Mouse (Mus musculus) brown adipose tissue, adult 24 weeks (tissue): Measurements from ENCODE around the gene Gm27027. TPM values are rescaled to one million over a fixed set of nuclear protein-coding genes. Genes with fewer than 3 reads are reported as not detected.
A peak's percentile ranks its signal among the peaks of the same experiment; 100 is the strongest.

Experiments
- H3K27ac ChIP-seq: fragments of 200-500 bp; replicated peaks from 2 replicates; pipeline ENCODE4 v1.5.1; 2012; ENCODE audit warnings: low read depth, mild to moderate bottlenecking, low read length
- H3K4me1 ChIP-seq: fragments of 200-500 bp; 2 replicates; pipeline ENCODE4 v1.6.1; 2012; ENCODE audit warnings: low read length, mixed read lengths; ENCODE audit not compliant: control insufficient read depth, insufficient read depth, insufficient read length
- H3K4me3 ChIP-seq: fragments of 200-500 bp; 2 replicates; pipeline ENCODE4 v1.5.1; 2012; ENCODE audit warnings: low read depth, mild to moderate bottlenecking, low read length, moderate library complexity; ENCODE audit not compliant: insufficient read depth
- polyA plus RNA-seq: library from polyadenylated mRNA; stranded (reverse); fragments of >200 nt; gene quantifications from 2 replicates; pipeline ENCODE4 v1.2.4, GENCODE M21; 2012; ENCODE audit not compliant: missing spikeins, insufficient read depth, insufficient read length

Gene Gm27027
- polyA plus RNA-seq, 1 experiment: not detected

DNA sequence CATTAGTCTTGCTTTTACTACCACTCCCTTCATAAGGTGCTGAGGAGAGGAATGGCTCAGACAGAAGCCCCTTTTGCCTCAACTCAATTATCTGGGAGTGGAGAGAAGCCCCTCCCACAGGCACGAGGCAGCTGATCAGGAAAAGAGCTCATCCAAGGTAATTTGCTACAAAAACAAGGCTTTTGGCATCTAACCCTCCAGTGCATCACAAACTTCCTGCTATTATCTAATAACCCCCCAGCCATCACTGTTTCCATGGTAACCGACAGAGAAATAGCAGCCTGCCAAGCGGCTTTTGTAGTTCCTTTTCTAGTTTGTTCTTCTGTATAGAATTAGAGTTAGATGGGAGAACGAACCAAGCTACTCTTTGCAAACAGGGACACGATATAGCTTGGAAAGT, 3.9 kb downstream of the Gm27027 start:
- Histone ChIP-seq H3K27ac (no peak overlapping the region), H3K4me1 (peaks cover 2% of the 10 kb centered on the region; the same call in 1 of the 2 replicates), H3K4me3 (no peak overlapping the region)

DNA sequence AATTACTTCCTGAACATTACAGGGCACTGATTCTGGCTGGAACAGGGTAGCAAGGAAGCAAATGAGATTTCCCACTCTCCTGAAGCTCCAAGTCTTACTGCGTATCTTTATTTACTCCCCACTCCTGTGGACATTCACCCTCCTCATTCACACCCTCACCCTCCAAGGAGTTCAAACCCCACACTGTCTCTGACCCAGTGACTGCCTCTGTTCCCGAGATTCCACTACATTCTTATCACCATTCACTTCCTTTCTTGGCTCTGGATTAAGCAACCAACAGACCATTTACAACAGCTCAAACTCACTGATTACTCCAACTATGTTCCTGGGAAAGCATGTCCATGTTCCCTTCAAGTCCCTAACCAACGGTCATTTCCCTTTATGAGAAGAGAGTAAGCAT, 4.8 kb downstream of the Gm27027 start:
- Histone ChIP-seq H3K4me3 (no peak overlapping the region), H3K27ac (0 out of 2 replicates have a peak overlapping the region, but pooled peaks have one; percentile 38)

GRCm38 (mm10) chr2:93988440-93988839, 7.7 kb downstream of the Gm27027 start:
- Histone ChIP-seq H3K27ac (no peak overlapping the region), H3K4me3 (no peak overlapping the region), H3K4me1 (peaks cover 2% of the 10 kb centered on the region; the same call in 1 of the 2 replicates)

More for the DNA sequence above, 4.8 kb downstream of the Gm27027 start:
- peaks cover 2% of the 10 kb centered on the region; the same call in 1 of the 2 replicates for H3K4me1 ChIP-seq

DNA sequence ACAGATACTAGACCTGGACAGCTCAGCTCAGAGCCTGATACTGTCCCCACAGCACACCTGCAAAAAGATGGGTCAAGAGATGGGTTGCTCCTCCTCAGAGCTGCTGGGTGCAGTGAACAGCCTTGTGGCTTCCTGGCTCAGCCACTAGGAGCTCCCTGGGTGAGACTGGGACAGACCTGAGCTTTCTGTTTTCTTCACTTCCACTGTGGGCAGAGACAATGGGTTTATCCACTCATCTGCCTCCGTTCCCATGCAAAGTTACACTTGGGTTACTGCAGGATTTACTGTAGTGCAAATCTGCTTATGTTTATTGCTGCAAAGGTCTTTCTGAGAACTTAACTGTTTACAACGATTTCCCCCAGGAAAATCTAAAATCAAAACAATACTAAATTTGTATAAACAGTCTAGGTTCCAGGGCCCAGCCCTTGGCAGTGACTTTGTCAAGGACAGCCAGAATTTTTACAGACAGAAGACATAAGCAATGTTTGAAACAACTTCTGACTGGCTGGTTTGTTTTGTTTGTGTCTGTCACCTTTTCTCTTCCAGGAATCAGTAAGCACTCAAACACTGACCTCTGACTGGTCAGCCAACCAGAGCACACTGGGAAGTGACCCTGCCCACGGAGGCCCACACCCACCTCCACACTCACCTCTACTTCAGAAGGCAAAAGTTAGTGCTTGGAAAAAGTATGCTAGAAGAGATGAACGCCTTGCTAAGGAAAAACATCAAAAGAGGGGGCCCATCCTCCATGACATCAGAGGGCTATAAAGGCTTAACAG, 13.5 kb downstream of the Gm27027 start:
- H3K4me1 ChIP-seq: peaks cover 2% of the 10 kb centered on the region; the same call in 1 of the 2 replicates
- H3K4me3 ChIP-seq: no peak overlapping the region

GRCm38 (mm10) chr2:93979249-93980120, 16.7 kb downstream of the Gm27027 start:
- Histone ChIP-seq H3K4me3 (no peak overlapping the region), H3K4me1 (peaks cover 2% of the 10 kb centered on the region; the same call in 1 of the 2 replicates), H3K27ac (peak overlapping the region; percentile 2; the same call in 1 of the 2 replicates)

More for the DNA sequence above, 13.5 kb downstream of the Gm27027 start:
- H3K27ac ChIP-seq: no peak overlapping the region

- Histone ChIP-seq H3K4me1 (peaks cover 2% of the 10 kb centered on the region; the same call in 1 of the 2 replicates), H3K27ac (no peak overlapping the region)
Observed at GRCm38 (mm10) chr2:93976436-93977252, 19.5 kb downstream of the Gm27027 start.

GRCm38 (mm10) chr2:93975526-93976435, 20.4 kb downstream of the Gm27027 start:
- H3K27ac ChIP-seq: no peak overlapping the region
- peak overlapping the region; percentile 27 for H3K4me3 ChIP-seq

More at GRCm38 (mm10) chr2:93976436-93977252, 19.5 kb downstream of the Gm27027 start:
- H3K4me3 ChIP-seq: peak overlapping the region; percentile 27

DNA sequence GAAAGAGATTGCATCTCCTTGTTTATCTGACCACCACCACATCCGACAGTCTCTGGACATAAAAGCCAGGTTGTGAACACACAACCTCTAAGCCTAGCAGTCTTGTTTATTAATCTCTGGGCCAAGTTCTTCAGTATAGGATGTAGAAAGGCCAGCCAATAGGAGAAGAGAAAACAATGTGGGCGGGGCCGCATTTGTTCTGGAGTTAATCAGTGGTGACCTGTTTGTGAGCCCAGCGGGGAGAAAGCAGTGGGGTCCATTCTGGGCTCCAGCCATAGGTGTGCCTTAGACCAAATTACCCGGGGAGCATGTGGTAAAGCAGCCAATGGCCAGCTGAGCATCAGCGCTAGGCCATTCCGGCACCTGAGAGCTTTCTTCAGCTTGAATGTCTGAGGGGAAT, 21.1 kb downstream of the Gm27027 start:
- Histone ChIP-seq H3K4me1 (peaks cover 2% of the 10 kb centered on the region; the same call in 1 of the 2 replicates), H3K4me3 (no peak overlapping the region), H3K27ac (no peak overlapping the region)

More at GRCm38 (mm10) chr2:93975526-93976435, 20.4 kb downstream of the Gm27027 start:
- peaks cover 2% of the 10 kb centered on the region; the same call in 1 of the 2 replicates for H3K4me1 ChIP-seq

GRCm38 (mm10) chr2:93971647-93972046, 24.5 kb downstream of the Gm27027 start:
- Histone ChIP-seq H3K27ac (no peak overlapping the region), H3K4me3 (no peak overlapping the region), H3K4me1 (no peaks in the 10 kb centered on the region)

GRCm38 (mm10) chr2:93964494-93965160, 31.5 kb downstream of the Gm27027 start:
- H3K4me3 ChIP-seq: no peak overlapping the region
- H3K27ac ChIP-seq: no peak overlapping the region
- no peaks in the 10 kb centered on the region for H3K4me1 ChIP-seq

GRCm38 (mm10) chr2:93963802-93964201, 32.4 kb downstream of the Gm27027 start:
- no peak overlapping the region for H3K27ac ChIP-seq
- H3K4me3 ChIP-seq: no peak overlapping the region
- no peaks in the 10 kb centered on the region for H3K4me1 ChIP-seq

- H3K27ac ChIP-seq: no peak overlapping the region
- no peaks in the 10 kb centered on the region for H3K4me1 ChIP-seq
Observed at GRCm38 (mm10) chr2:93961716-93962115, 34.4 kb downstream of the Gm27027 start.

DNA sequence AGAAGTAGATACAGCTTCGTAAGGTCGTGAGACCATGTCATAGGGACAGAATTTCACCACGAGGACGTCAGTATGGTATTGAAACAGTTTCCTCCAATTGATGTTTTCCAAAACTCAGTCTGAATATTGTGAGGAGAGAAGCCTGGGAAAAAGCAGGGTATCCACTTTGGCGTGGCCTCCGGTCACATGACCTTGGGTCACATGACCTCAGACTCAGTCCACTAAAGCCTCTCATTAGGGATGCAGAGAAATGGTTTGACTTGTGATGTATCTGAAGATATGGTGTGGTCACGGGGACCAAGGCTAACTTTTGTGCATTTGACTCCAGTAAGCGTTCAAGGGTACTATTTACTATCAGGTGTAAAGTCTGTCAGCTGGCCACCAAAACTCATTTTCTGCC, 36.8 kb downstream of the Gm27027 start:
- Histone ChIP-seq H3K27ac (no peak overlapping the region), H3K4me3 (no peak overlapping the region), H3K4me1 (no peaks in the 10 kb centered on the region)

More at GRCm38 (mm10) chr2:93961716-93962115, 34.4 kb downstream of the Gm27027 start:
- H3K4me3 ChIP-seq: no peak overlapping the region
